Mouse (Mus musculus) hindbrain, embryonic 12.5 days (tissue): ENCODE results near the gene Il10. TPM values are rescaled to one million over a fixed set of nuclear protein-coding genes. Genes with fewer than 3 reads are reported as not detected.

Source experiments
- ATAC-seq: fragments of 200-750 bp; cut with Nextera tagmentation; 2 replicates; pipeline ENCODE4 v1.8.0; 2017; ENCODE audit warnings: moderate TSS enrichment; ENCODE audit not compliant: low FRiP score
- H3K27ac ChIP-seq: fragments of 300-500 bp; sonication (generic); 2 replicates; pipeline ENCODE4 v1.5.1; 2016; ENCODE audit warnings: mild to moderate bottlenecking
- H3K27me3 ChIP-seq: fragments of 300-500 bp; sonication (generic); 2 replicates; pipeline ENCODE4 v1.6.1; 2016; ENCODE audit warnings: mild to moderate bottlenecking
- H3K36me3 ChIP-seq: fragments of 300-500 bp; sonication (generic); 2 replicates; pipeline ENCODE4 v1.6.1; 2016; ENCODE audit warnings: mild to moderate bottlenecking
- H3K4me1 ChIP-seq: fragments of 300-500 bp; sonication (generic); 2 replicates; pipeline ENCODE4 v1.6.1; 2016
- H3K4me2 ChIP-seq: fragments of 300-500 bp; sonication (generic); replicated peaks from 2 replicates; pipeline ENCODE4 v1.6.1; 2016; ENCODE audit warnings: mild to moderate bottlenecking
- H3K4me3 ChIP-seq: fragments of 300-500 bp; sonication (generic); 2 replicates; pipeline ENCODE4 v1.5.1; 2016; ENCODE audit warnings: mild to moderate bottlenecking
- H3K9ac ChIP-seq: fragments of 300-500 bp; sonication (generic); 2 replicates; pipeline ENCODE4 v1.6.1; 2016; ENCODE audit warnings: mild to moderate bottlenecking, moderate library complexity
- H3K9me3 ChIP-seq: fragments of 300-500 bp; sonication (generic); replicated peaks from 2 replicates; pipeline ENCODE4 v1.6.1; 2016; ENCODE audit warnings: mild to moderate bottlenecking
- WGBS: fragments of 180-500 bp; shearing (Covaris S2); methylation state at CpG from one replicate; pipeline ENCODE4 v1.1.7; 2016; 5-methylcytosine and 5-hydroxymethylcytosine counted together
- polyA plus RNA-seq: library from polyadenylated mRNA; unstranded; fragments of >200 nt; fragmentation: Nextera tagmentation; extraction: Ambion mirVana; gene quantifications from 2 replicates; pipeline ENCODE4 v1.2.1, GENCODE M21; 2016

Gene Il10
- polyA plus RNA-seq, 1 experiment from 2014 or later, result not detected

DNA sequence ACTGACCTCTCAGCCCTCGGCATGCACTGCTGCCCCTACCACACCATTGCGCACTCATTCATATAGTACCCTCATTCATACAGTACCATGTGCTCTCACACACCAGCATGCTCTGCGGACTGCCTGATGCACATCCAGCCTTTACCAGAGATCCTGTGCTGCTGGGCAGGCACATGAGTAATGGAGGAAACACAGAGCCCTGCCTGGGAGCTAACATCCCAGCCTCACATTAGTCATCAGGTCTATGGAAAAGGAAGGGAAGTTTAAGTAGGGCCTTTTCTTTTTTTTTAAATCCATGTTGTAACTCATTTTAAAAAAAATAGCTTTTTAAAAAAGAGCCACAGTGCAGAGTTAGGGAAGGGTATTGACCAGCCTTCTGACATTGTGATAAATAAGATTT, 23.1 kb downstream of the Il10 start:
- Histone ChIP-seq H3K27ac (no peak overlapping the region), H3K36me3 (no peaks in the 10 kb centered on the region), H3K4me3 (no peak overlapping the region), H3K27me3 (no peaks in the 10 kb centered on the region), H3K9ac (no peak overlapping the region), H3K4me1 (no peaks in the 10 kb centered on the region), H3K4me2 (no peak overlapping the region), H3K9me3 (no peaks in the 10 kb centered on the region)
- WGBS, result 91% methylated on average over 3 of the region's 3 CpGs
- ATAC-seq, result no peak

DNA sequence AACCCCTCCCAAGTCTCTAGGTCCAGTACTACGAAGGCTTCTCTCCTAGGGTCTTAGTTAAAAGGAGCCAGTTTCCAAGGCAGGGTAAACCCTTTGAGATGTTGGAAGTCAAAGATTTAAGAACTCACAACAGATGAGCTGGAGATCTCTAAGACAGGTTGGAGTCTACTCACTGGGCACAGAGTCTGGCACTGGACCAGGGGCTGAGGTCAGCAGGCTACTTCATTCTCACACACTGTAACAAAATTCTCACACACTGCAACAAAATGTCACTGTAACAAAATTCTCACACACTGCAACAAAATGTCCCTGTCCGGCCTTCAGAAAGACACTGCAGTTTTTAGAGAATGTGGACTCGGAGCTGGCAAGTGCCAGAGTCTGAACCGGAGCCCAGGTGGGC, 24.0 kb downstream of the Il10 start:
- 94% methylated on average over 4 of the region's 4 CpGs for WGBS

DNA sequence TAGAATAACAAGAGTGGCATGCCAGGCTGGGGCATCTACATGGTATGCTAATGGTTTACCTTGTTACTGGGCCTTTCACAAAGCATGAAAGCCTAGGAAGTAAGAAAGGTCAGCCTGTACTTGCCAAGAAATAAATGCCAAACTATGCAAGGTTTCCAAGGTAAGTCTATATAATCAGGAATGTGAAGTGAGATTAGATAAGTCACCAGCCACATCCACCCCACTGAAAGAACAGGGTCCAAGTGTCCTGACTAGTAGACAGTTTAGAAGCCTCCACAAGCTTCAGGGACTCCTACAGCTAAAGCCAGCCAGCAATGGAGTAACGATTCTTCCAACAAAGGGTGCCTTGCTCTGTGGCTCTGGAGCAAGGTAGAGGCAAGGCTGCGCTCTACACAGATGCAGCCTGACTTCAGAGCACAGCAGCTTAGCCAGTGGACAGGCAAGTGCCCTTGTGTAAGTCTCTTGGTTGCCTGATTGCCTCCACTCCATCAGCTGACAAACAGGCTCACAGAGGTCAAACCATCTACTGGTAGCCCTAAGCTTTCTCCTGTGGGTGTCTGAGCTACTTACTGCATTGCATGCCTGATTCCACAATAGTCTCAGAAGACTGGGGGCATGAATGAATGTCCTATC, 26.2 kb downstream of the Il10 start:
- H3K9me3 ChIP-seq, result no peaks in the 10 kb centered on the region
- H3K27ac ChIP-seq, result no peak overlapping the region
- no peak for ATAC-seq
- WGBS, result 90% methylated on average over 2 of the region's 2 CpGs
- H3K36me3 ChIP-seq, result no peaks in the 10 kb centered on the region
- H3K4me2 ChIP-seq, result no peak overlapping the region
- peaks cover under 1% of the 10 kb centered on the region; the same call in 1 of the 2 replicates for H3K4me1 ChIP-seq
- H3K27me3 ChIP-seq, result no peaks in the 10 kb centered on the region
- no peak overlapping the region for H3K9ac ChIP-seq
- no peak overlapping the region for H3K4me3 ChIP-seq

More for the DNA sequence above, 24.0 kb downstream of the Il10 start:
- H3K27ac ChIP-seq, result no peak overlapping the region
- H3K9ac ChIP-seq, result no peak overlapping the region
- H3K4me2 ChIP-seq, result no peak overlapping the region
- ATAC-seq, result no peak
- no peaks in the 10 kb centered on the region for H3K36me3 ChIP-seq
- no peak overlapping the region for H3K4me3 ChIP-seq
- no peaks in the 10 kb centered on the region for H3K9me3 ChIP-seq
- H3K4me1 ChIP-seq, result no peaks in the 10 kb centered on the region
- H3K27me3 ChIP-seq, result no peaks in the 10 kb centered on the region

DNA sequence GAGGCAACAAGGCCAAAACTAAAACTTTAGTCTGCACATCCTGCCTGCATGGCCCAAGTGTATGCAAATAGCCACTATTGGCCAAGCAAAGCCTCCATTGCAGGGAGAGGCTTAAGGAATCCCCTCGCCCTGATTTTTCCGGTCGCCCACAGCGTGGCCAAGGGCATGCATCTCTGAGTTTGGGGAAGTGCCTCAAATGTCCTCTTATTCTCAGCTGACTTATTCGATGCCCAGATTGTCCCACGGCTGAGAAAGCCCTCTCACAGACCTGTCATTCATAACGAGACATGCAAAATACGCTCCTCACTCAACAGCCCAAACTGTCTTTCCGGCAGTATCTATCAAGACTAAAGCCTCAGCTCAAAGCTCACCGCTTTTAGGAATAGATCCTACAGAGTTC, 27.0 kb downstream of the Il10 start:
- Histone ChIP-seq H3K27ac (no peak overlapping the region), H3K4me1 (peaks cover 8% of the 10 kb centered on the region), H3K9me3 (no peaks in the 10 kb centered on the region), H3K27me3 (no peaks in the 10 kb centered on the region), H3K9ac (no peak overlapping the region), H3K36me3 (no peaks in the 10 kb centered on the region), H3K4me2 (no peak overlapping the region), H3K4me3 (no peak overlapping the region)
- ATAC-seq, result no peak
- WGBS, result 91% methylated on average over 10 of the region's 10 CpGs

DNA sequence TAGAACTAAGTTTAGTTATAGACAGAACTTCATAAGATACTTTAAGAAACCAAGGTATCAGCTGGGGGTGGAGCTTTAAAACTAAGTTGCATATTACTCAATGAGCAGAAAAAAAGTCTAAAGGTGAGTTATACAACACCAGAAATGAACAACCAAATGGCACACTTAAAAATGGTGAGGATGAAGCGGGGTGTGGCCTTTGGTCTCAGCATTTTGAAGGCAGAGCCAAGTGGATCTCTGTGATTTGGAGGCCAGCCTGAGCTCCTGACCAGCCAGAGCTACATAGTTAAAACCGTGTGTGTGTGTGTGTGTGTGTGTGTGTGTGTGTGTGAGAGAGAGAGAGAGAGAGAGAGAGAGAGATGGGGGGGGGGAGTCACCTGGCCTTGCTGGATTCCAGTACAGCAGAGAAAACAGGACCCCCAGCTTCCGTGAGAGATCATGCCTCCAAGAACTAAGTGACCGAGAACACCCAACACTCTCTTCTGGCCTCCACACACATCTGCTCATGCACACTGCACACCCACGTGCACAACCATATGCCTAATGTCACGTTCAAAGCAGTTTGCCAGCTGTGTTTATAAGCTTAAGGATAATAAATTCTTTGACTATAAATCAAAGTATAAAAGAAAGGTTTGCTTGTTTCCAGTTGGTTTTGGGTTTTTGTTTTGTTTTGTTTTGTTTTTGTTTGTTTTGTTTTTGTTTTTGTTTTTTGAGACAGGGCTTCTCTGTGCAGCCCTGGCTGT, 28.6 kb downstream of the Il10 start:
- Histone ChIP-seq H3K9me3 (no peaks in the 10 kb centered on the region), H3K9ac (no peak overlapping the region), H3K4me2 (no peak overlapping the region), H3K27me3 (no peaks in the 10 kb centered on the region), H3K4me3 (no peak overlapping the region), H3K4me1 (peaks cover 16% of the 10 kb centered on the region), H3K27ac (no peak overlapping the region), H3K36me3 (no peaks in the 10 kb centered on the region)
- no peak for ATAC-seq
- 88% methylated on average over 6 of the region's 6 CpGs for WGBS

DNA sequence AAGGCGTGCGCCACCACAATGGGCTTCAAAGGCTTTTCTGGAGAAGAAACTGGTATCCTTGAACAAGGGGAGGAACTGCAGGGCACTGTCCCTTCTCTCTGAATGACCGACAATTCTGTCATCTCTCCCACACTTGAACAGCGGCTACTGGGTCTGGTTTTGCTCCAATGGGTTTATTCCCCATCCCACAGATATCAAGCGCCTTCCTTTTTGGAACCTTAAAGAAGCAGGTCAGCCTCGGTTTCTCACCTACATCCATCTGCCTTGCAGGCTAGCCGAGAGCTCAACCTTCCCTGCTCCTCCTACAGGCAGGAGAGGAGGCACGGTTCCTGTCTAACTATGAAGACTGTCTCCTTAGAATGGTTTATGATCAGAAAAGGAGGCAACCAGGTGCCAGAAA, 29.3 kb downstream of the Il10 start:
- Histone ChIP-seq H3K27ac (no peak overlapping the region), H3K4me1 (peaks cover 22% of the 10 kb centered on the region), H3K36me3 (peaks cover under 1% of the 10 kb centered on the region; the same call in 1 of the 2 replicates), H3K9me3 (no peaks in the 10 kb centered on the region), H3K4me2 (no peak overlapping the region), H3K9ac (no peak overlapping the region), H3K27me3 (no peaks in the 10 kb centered on the region), H3K4me3 (no peak overlapping the region)
- 90% methylated on average over 8 of the region's 8 CpGs for WGBS
- no peak for ATAC-seq

DNA sequence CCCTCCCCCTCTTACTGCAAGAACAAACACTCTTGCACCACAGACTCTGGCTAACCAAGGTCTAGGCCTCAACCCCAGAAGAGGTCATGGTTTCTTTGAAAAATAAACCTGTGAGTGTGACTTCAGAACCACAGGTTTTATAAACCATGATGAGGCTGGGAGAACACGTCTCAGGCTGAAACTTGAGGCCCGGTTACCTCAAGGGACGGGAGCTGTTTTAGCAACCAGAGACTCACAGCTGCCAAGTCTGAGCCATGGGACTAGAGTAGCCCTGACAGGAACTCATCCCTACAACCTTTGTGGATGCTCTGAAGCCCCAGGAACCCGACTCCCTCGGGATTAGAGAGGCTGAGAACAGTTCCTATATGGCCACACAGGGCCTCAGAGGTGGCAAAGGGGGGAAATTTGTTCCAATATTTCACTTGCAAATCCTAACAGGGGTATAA, 29.7 kb downstream of the Il10 start:
- ATAC-seq, result no peak
- no peaks in the 10 kb centered on the region for H3K27me3 ChIP-seq
- no peak overlapping the region for H3K9ac ChIP-seq
- no peaks in the 10 kb centered on the region for H3K9me3 ChIP-seq
- H3K4me3 ChIP-seq, result no peak overlapping the region
- H3K36me3 ChIP-seq, result peaks cover 5% of the 10 kb centered on the region; the same call in 1 of the 2 replicates
- 79% methylated on average over 5 of the region's 5 CpGs for WGBS
- H3K27ac ChIP-seq, result no peak overlapping the region
- peaks cover 22% of the 10 kb centered on the region for H3K4me1 ChIP-seq
- no peak overlapping the region for H3K4me2 ChIP-seq

DNA sequence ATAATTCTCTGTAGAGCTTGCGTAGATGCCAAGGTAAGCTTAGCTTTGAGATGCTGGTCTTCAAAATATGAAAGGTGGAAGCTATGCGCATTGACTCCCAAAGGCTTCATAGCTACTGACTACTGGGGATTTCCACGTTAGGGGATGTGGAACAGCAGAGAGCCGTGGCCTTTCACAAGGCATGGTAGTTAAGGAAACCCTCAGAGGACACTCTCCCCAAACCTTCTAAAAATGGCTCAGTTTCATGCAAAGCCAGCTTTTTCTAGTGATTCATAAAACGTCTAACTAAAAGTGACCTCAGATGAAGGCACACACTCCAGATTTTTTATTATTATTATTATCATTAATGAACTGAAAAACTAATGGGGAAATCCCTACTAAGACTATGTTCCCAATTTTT, 30.4 kb downstream of the Il10 start:
- Histone ChIP-seq H3K9ac (no peak overlapping the region), H3K4me3 (no peak overlapping the region), H3K4me2 (no peak overlapping the region), H3K27ac (no peak overlapping the region), H3K27me3 (no peaks in the 10 kb centered on the region), H3K9me3 (no peaks in the 10 kb centered on the region), H3K4me1 (peaks cover 22% of the 10 kb centered on the region), H3K36me3 (peaks cover 11% of the 10 kb centered on the region)
- 93% methylated on average over 5 of the region's 5 CpGs for WGBS
- no peak for ATAC-seq

DNA sequence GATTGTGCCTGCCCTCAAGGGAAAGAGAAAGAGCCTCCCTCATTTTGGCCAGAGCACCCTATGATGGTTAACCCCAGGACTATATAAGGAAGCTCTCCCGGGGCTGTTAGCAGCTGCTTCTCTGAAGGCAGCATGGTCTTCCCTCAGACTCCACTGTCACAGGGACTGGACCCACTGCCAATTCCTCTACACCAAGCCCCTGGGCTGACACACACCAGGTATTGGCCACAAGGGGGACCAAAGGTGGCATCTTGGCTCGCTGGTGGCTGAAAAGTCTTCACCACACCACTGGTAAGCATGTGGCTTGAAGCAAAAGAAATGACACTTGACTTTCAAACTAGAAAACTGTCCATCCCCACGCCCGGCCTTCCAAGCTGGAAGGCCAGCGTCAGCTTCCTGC, 31.0 kb downstream of the Il10 start:
- Histone ChIP-seq H3K27me3 (no peaks in the 10 kb centered on the region), H3K36me3 (peaks cover 17% of the 10 kb centered on the region), H3K27ac (no peak overlapping the region), H3K4me3 (no peak overlapping the region), H3K4me1 (peaks cover 22% of the 10 kb centered on the region), H3K9me3 (no peaks in the 10 kb centered on the region), H3K4me2 (no peak overlapping the region), H3K9ac (no peak overlapping the region)
- ATAC-seq, result no peak
- WGBS, result 80% methylated on average over 5 of the region's 5 CpGs

DNA sequence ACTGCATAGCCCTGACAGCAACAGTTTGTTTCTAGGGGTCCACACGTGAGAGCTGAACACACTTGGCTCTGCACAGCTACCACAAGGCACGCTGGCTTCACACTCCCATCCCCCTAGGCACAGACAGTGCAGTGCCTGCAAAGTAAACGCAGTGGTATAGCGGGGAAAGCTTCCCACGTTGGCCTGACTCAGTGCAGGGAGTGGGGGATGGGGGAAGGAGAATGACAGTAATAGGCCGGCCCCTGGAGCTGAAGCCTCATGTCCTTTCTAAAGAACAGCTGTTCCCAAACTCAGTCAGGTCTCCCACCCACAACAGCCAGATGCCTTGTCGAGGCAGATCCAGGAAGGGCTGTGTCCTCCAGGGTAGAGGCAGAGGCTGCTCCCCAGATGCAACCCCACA, 31.4 kb downstream of the Il10 start:
- peaks cover 22% of the 10 kb centered on the region for H3K36me3 ChIP-seq
- H3K4me2 ChIP-seq, result no peak overlapping the region
- no peak overlapping the region for H3K4me3 ChIP-seq
- H3K9ac ChIP-seq, result no peak overlapping the region
- H3K27me3 ChIP-seq, result no peaks in the 10 kb centered on the region
- 32% methylated on average over 7 of the region's 7 CpGs for WGBS
- H3K27ac ChIP-seq, result no peak overlapping the region
- H3K9me3 ChIP-seq, result no peaks in the 10 kb centered on the region
- H3K4me1 ChIP-seq, result peaks cover 22% of the 10 kb centered on the region
- ATAC-seq, result peak; percentile 9; the same call in 1 of the 2 replicates

DNA sequence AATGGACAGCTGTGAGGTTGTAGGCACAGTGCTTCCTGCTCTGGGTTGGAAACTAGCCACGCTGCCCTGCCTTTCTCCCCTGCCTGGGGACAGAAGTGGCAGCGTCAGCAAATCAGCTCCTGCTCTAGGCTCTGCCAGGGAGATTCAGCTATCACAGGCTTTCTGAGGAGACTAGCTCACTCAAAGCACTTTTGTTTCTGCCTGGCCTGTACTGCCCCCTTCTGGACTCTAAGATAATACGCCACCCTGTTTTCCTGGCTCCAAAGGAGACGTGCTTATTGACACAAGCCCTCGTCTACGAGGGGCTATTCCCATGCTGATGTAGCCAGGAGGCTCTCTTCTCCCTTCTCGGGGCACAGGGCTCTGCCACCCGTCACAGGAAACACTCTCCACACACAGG, 33.6 kb downstream of the Il10 start:
- WGBS, result 8% methylated on average over 8 of the region's 8 CpGs
- no peak overlapping the region for H3K9ac ChIP-seq
- H3K4me3 ChIP-seq, result no peak overlapping the region
- H3K4me2 ChIP-seq, result no peak overlapping the region
- peak; percentile 70 for ATAC-seq
- no peaks in the 10 kb centered on the region for H3K27me3 ChIP-seq
- no peaks in the 10 kb centered on the region for H3K9me3 ChIP-seq
- peaks cover 24% of the 10 kb centered on the region for H3K4me1 ChIP-seq
- peaks cover 38% of the 10 kb centered on the region for H3K36me3 ChIP-seq
- H3K27ac ChIP-seq, result no peak overlapping the region

DNA sequence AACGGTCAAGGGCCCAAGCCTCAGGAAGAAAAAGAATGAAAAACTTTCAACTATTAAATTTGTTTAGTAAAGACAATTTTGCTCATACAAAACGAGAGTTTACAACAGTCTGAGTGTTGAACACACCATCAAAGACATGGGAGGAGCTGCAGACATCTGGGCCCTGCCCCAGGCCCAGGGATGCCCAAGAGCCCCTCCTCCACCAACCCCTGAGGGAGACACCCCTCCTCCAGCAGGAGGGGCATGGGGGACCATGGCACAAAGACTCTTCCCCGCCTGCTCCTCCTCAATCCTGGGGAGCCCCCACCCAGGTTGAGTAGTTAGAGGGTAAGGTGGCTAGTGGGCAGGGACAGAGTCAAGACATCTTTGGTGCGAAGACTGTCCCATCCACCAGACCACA, 34.0 kb downstream of the Il10 start:
- Histone ChIP-seq H3K36me3 (peaks cover 38% of the 10 kb centered on the region), H3K27ac (no peak overlapping the region), H3K9me3 (no peaks in the 10 kb centered on the region), H3K9ac (no peak overlapping the region), H3K4me3 (no peak overlapping the region), H3K4me1 (peaks cover 28% of the 10 kb centered on the region), H3K4me2 (no peak overlapping the region), H3K27me3 (no peaks in the 10 kb centered on the region)
- WGBS, result 70% methylated on average over 4 of the region's 4 CpGs
- ATAC-seq, result peak; percentile 36; the same call in 1 of the 2 replicates

DNA sequence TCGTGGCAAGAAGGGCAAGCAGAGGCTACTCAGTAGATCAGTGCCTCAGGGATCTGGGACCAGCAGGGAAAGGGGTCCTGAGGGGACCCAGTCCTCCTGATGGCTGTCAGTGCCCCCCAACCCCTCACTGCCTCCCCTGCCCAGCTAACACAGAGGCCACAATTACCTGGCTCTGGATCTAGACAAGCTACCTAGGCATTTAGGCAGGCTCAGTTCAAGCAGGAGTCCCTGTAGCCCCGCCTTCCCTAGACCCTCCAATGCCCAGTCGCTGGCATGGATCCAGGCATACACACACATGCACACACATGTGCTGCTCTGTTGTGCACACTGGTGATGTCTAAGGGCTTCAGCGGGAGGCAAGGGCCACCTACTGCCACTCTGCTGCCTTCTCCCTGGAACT, 34.6 kb downstream of the Il10 start:
- no peak overlapping the region for H3K9ac ChIP-seq

More for the DNA sequence above, 34.6 kb downstream of the Il10 start:
- peaks cover 38% of the 10 kb centered on the region for H3K36me3 ChIP-seq
- H3K4me2 ChIP-seq, result no peak overlapping the region
- H3K4me1 ChIP-seq, result peaks cover 33% of the 10 kb centered on the region
- H3K27ac ChIP-seq, result no peak overlapping the region
- no peak for ATAC-seq
- 87% methylated on average over 4 of the region's 4 CpGs for WGBS
- H3K4me3 ChIP-seq, result no peak overlapping the region
- no peaks in the 10 kb centered on the region for H3K27me3 ChIP-seq
- H3K9me3 ChIP-seq, result no peaks in the 10 kb centered on the region
